Mouse (Mus musculus) lung, postnatal 0 days (tissue): ENCODE data around the gene Apoc4.

ENCODE experiments used
- CTCF ChIP-seq: IDR thresholded peaks from 2 replicates; pipeline ENCODE4 v1.5.1; 2016; ENCODE audit warnings: antibody characterized with exemption, mild to moderate bottlenecking
- EP300 ChIP-seq: IDR thresholded peaks from 2 replicates; pipeline ENCODE4 v1.6.1; 2016; ENCODE audit warnings: antibody characterized with exemption, mild to moderate bottlenecking, control low read depth

DNA sequence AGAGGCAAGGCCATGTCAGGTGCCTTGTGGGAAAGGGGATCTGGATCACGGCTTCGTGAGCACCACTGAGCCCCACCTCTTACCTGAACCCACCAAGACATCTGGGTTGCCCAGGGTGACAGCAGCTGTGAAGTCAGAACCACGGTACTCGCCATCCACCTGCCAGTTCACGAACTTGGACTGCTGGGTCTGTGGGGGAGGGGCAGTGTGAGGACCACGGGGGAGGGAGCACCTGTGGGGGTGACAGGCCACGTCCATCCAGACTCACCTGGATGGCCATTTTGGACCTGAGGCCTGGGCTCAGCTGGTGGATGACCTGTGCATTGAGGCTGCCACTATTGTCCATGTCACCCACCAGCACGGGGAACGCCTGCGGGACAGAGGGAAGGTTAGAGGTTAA lies 29.4 kb upstream of the Apoc4 start:
- no peak for TF ChIP-seq CTCF
- TF ChIP-seq EP300, result no peak
